Mouse (Mus musculus) fat pad, adult 2 months (tissue): ENCODE results near the gene Tubd1.
"Not testable (repeated sequence)": the region's sequence is repeated elsewhere in the genome, so short reads cannot be mapped to it uniquely, and the experiment has no call there.

Source experiments
- DNase-seq: peaks from one replicate; pipeline ENCODE4 v3.0.0-alpha.2; 2011; ENCODE audit warnings: low read depth, low spot score; ENCODE audit errors: extremely low read depth

The Tubd1 gene

DNA sequence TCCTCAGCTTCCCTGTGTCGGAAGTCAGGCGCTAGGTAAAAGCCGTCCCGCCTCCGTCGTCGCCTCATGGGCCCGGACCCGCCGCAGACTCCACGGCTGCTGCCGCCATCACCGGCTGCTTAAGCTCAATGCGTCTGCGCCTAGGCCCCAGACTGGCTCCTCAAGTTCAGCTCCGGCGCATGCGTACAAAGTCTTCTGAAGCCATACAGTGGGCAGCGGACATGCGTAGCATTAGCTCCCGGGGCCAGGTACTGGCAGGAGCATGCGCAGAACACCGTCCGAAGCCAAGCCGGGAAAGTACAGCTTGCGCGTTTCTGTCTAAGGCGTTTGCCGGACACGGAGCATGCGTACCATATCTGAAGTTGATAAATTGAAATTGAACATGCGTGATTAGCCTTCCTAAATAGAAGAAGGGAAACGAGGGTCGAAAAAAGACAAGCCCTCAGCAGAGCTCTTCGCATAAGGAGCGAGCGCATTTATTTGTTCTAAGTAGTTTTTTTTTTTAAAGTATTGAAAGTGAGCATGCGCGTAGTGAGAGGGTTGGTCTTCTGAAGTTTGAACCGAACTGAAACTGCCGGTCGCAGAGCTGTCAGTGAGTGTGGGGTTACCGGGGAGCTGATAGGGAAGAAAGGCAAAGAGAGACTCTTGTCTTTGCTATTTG lies at the start of gene Tubd1, which contains the start of gene Rps6kb1:
Gene Tubd1 (plus strand): TSS at position 353 of the 661 bp plus-strand sequence.
Gene Rps6kb1 (minus strand): TSS at position 167 of the 661 bp plus-strand sequence.
- DNase-seq: peak; percentile 94

DNA sequence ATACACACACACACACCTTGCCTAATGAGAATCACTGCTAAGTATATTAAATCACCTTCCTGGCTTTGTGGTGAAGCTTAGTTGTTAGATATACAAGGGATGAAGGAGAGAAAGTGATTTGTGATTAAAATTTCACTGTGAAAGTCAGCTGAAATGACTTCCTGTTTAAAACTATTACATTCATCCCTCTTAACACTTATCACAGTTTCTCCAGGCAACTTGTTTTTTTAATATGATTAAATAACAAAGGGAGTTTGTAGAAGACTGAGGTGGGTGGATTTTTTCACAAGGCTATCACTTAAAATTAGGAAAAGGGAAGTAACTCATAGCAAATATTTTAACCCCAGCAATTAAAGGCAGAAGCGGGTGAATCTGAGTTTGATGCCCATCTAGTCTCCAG lies 47.4 kb upstream of the Tubd1 start:
- no peak for DNase-seq

DNA sequence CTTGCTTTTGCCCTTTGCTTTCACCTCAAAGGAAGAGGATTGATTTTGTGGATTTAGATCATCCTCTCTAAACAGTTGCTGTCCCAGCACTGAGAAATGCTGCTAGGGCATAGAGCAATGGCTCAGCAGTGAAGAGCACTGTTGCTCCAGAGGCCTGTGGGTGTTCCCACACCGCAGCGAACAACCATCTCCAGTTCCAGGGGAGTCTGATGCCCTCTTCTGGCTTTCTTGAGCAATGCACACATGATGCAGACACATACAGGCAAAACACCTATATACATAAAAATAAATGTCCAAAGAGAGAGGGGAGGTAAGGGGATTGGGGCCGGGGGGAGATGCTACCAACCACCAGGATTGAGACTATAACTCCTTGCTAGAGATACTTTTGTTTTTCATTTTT lies 46.9 kb upstream of the Tubd1 start:
- DNase-seq: no peak

DNA sequence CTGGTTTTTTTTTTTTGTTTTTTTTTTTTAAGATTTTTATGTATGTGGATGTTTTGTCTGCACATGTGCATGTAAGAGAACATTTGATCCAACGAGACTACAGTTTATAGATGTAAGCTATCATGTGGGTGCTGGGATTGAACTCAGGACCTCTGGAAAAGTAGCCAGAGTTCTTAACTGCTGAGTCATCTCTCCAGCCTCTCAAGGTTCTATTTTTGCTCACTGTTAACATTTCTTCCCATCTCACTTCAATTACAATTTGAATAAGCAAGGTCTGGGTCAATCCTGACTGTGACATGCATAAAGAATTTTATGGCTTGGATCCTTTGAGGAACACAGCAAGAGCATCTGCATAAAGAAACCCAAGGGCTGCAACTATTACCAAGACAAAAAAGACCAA lies 44.0 kb upstream of the Tubd1 start:
- no peak for DNase-seq

DNA sequence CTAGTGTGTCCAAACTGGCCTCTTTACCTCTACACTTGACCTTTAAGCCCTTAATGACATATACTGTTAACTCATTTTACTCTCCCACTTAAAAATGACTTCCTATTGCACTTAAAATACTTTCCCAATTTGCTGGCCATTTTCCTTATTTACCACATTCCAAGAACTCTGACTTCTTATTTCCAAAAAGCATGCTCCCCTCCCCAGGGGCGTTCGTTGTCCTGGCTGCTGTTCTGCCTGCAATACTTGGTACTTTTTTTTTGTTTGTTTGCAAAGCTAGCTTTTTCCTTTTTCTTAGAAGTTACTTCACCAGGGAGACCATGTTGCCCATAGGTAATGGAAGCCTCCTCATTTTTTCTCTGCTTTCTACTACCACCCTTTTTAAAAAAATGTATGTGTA lies 41.7 kb upstream of the Tubd1 start:
- DNase-seq: no peak

DNA sequence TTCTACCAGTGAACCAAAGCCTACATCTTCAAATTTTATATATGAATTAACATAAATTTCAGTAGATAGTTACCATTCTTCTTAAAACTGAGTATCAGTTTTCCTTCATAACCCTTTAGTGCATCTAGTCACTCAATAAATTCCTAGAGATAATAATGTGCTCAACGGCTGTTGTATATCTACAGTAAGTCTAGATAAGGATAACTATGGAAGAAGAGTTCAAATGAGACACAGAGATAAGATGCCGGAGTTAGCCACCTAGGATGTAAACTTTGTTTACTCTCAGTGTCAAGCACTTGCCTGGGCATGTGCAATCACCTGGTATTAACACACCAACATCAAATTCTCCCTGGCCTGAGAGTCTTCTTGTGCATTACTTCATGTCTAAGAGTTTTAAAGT lies 37.5 kb upstream of the Tubd1 start:
- no peak for DNase-seq

DNA sequence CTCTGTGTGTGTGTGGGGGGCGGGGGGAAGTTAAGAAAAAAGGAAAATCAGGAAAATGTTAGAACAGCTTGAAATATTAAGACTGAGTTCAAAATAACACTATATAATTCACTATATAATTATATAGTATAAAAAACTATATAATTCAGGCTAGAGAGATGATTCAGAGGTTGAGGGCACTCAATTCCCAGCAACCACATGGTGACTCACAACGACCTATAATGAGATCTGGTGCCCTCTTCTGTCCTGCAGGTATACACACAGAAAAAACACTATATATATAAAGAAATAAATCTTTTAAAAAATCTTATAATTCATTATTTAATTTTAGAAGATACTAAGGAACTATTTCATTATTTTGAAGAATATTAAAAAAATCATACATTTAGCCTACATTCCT lies 36.8 kb upstream of the Tubd1 start:
- no peak for DNase-seq

DNA sequence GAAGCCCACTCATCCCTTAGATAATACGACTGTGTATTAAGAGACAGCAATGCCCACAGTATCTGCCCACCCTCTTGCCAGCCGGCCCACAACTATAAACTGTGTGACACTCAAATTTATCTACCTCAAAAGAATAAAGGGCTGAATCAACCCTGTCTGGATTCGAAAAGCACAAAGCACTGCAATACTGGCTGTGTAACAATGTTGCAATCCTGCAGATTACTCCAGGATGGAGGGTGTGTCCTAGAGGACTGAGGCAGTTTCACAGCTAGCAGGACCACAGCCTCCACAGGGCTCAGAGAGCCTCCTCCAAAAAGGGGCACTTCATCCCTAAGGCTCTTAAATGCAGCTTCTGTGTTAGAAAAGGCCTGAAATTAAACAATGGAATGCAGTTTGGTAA lies 28.2 kb upstream of the Tubd1 start:
- DNase-seq: no peak

DNA sequence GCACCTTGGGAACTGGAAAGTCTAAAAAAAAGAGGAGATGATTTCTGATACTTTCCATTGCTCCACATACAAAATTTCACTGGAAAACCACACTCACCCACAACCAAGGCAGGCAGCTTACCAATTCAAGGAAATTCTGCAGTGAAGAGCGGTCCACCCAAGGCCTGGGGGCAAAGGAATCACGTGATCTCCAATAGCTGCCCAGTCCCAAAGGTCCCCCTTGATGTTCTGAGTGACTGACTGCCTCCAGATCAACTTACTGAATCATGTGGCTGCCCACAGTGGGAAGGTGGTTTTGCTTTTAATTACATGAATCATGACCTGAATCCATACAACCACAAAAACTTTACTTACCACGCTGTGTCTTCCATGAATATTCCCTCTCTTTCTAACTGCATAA lies 27.6 kb upstream of the Tubd1 start:
- DNase-seq: no peak

DNA sequence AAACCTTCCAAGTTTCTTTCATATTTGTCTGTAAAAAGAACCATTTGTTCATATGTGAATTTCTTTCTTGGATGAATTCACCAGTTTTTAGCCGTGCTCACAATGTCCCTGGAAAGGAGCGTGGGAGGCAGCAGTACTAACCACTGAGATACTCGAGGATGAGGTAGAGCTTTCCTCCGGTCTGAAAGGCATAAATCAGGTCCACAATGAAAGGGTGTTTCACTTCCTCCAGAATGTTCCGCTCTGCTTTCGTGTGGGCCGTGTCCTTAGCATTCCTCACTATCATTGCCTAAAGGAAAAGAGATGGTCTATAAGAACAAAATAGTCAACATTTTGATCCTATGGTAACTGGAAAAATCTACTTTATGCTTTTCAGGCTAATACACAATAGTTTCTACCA lies 25.0 kb upstream of the Tubd1 start:
- DNase-seq: no peak

DNA sequence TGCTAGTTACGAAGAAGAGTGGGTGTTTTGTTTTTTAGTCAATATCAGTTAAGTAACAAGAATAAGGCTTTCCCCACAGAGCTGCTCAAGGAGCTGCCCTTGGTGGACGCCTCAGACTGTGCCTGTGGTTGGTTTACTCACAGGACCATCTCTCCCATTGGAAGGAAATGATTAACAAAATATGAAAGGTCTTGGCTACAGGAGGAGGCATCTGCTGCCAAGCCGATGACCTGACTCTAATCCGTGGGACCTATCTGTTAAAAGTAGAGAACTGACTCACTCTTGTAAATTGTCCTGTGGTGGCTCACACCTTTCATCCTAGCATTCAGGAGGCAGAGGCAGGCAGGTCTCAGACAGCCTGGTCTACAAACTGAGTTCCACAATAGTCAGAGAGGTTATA lies 17.3 kb upstream of the Tubd1 start:
- DNase-seq: no peak

DNA sequence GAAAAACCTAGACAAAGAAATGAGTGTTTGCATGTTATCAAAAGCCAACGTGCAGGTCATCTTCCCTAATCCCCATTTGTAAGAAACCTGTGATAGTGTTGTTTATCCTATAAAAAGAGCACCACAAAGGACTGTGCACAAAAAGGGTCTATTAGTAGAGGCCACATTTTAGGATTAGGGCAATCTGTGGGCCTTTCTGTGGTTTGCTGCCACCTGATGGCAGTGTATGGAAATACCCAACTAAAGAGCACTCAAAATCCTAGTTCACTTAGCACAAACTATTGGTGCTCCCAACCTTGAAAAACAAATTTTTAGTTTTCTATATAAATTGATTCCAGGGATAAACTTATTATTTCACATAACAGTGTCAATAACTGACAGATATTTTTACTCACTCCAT lies 12.0 kb upstream of the Tubd1 start:
- no peak for DNase-seq

DNA sequence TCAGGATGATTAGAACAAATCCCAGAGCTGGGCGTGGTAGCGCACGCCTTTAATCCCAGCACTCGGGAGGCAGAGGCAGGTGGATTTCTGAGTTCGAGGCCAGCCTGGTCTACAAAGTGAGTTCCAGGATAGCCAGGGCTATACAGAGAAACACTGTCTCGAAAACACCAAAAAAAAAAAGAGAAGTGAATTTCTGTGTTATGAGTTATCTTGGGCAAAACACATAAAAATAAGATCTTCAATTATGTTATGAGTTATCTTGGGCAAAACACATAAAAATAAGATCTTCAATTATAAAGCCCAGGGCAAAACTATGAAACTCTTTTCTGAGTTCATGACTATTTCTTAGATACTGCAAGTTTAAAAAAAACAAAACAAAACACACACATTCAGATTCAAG lies 11.5 kb upstream of the Tubd1 start:
- DNase-seq: not testable (repeated sequence)

DNA sequence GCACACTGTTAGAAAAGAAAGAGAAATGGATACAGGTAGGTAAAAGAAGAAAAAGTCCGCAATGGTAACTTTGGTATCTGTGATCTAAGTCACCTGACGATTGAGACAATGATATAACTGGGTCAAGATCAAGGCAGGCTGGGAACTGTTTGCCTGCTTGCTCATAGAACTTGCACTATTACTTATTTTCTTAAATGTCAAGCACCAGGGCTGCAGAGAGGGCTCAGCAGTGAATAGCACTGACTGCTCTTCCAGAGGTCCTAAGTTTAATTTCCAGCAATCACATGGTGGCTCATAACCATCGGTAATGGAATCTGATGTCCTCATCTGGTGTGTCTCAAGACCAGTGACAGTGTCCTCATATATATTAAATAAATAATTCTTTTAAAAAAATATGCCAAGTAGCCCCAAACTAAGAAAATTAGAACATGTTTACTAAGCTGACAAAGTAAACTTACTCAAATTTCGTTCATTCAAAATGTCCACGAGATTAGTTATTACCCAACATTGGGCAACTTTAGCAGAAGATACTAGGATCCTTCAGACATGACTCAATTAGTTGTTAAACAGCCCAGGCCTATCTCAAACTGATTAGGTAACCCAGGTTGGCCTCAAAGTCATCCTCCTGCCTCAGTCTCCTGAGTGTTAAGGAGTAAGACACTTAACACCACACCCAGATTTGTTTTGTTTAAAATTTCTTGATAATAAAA lies 10.4 kb upstream of the Tubd1 start:
- no peak for DNase-seq

DNA sequence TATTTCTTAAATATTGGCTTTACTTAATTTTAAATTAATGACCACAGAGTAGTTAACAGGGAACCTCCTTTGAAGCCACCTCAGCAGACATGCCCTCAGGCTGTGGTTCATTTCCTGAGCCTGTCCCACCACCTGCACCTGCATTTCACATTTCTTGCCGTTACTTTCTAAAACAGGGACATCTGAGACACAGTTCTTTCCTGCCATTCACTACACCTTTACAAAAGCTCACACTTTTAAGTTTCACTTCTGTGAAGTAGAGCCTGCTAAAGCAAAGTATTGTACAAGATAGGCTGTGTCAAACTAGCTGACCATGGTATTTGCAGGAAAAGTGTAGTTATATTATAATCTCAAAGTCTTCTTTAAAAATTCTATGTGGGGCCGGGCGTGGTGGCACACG lies 6.0 kb upstream of the Tubd1 start:
- DNase-seq: no peak

DNA sequence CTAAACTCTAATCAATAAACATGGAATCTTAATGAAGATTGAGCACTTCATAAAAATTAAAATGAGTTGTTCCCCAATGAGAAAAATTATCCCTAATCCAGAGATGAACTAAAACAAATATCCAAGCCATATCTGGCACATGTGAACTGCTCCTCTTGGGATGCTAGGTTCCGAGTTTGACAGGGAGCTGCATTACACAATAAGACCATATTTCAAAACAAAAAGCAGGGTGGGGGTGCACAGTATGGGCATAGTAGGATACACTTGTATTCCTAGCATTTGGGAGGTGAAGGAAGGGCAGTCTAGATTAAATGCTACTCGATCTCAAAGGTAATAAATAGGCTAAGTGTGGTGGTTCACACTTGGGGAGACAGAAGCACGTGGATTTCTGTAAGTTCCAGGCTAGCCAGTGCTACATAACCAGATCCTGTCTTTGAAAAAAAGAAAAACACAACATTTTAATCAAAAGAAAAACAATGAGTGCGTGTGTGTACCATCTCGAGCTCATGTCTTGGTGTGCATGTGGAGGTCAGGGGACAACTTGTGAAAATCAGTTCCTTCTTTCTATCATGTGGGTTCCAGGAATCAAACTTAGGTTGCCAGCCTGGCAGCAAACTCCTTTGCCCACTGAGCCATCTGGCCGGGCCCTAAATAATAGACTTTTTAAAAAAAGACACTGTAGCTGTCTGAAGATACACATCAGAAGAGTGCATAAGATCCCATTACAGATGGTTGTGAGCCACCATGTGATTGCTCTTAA lies 4.9 kb upstream of the Tubd1 start:
- no peak for DNase-seq

DNA sequence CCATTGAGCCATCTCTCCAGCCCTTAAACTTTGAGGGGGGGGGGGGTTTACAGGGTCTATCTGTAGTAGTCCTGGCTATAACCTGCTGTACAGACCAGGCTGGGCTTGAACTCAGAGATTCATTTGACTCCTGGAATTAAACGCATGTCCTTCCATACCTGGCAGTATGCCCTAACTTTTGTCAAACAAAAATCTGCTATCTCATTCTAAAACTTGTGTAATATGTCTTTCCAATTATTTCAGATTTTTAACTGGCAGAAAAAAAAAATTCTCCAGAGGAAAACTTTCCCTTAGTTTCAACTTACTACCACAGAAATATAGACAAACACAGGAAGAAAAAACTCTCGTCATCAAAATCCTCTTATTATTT lies 4.3 kb upstream of the Tubd1 start:
- no peak for DNase-seq

DNA sequence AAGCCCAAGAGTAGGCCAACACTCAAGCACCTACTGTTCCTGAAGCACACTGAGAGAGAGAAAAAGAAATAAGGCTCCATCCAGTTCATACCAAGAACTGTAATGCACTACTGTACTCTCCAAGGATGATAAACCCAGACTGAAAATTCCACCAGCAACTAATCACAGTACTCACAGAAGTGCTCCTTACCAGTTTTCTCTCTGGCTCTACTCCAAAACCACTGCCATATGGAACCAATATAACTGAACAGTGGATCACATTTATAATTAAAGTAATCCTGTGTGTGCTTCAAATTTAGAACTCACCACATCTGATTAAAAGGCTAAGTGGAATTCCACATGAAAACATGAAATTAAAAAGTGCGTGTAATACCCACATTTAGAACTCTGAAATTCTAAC lies 1.9 kb upstream of the Tubd1 start:
- DNase-seq: no peak

DNA sequence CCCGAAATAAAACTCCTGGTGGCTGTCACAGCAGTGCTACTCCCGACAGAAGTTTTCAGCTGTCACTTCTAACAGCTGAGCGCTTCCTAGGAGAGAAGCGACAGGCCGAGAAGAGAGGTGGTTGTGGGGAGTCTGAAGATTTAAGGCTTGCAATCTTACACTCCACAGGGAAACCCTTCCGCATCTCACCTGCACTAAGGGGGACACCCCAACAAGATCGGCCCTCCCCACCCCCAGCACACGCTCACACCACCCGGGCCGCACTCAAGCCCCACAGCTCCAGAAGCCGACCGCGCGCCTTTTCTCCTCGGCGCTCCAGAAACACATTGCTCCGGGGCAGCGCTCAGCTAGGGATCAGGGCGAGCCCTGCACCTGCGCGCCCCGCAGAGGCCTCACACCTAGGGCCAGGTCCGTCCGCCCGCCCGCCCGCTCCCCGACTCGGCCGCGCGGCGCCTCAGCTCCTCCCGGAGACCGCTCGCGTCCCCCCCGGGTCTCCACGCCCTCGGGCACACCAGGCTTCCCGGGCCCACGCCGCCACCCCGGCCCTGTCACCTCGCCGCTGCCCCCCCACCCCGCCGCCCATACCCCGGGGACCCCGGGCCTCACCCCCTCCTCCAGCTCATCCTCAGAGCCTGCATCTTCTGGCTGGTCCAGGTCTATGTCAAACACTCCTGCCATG lies 692 bp upstream of the Tubd1 start:
- no peak for DNase-seq

DNA sequence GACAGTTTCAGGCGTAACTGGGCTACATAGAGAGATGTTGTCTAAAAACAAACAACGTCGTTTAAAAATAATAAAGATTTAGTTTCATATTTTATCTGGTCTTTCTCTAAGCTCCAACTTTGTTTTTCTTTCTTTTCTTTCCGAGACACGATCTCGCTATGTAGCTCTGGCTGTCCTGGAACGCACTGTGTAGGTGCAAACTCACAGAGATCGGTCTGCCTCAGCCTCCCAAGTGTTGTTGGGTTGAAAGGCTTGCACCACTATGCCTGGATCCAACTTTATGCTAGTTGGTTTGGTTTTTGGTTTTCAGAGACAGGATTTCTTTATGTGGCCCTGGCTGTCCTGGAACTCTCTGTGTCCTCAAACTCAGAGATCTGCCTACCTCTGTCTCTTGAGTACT lies 765 bp downstream of the Tubd1 start:
- DNase-seq: no peak

DNA sequence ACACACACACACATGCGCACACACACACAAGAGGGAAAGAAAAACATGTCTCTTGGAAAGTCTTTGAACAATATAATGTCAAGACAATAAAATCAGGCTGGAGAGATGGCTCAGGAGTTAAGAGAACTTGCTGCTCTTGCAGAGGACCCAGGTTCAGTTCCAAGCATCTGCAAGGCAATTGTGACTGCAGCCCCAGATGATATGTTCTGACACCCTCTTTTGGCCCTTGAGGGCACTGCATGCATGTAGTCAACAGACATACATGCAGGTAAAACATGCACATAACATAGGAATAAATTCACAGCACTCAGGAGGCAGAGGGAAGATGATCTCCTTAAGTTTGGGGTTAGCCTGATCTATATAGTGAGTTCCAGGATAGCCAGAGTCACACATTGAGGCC lies 2.6 kb downstream of the Tubd1 start:
- DNase-seq: no peak

DNA sequence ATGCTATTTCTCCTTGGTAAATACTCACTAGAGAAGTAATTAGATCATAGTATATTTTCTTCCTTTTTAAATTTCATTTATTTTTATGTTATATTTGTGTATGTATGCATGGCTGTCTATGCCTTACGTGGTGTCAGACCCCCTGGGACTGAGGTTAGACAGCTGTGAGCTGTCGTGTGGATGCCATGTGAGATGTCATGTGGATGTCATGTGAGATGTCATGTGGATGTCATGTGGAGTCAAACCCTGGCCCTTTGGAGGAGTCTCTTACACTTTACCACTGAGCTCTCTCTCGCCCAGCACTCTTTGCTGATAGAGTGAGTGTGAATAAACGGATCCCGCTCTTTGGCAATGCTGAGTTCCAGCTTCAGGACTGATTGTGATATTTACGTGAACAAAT lies 8.7 kb downstream of the Tubd1 start:
- DNase-seq: no peak
